Mouse (Mus musculus) erythroblast, embryonic 14.5 days (primary cell): Measurements from ENCODE around the gene Gpd2.

ENCODE experiments used
- GATA1 ChIP-seq: IDR thresholded peaks from 2 replicates; pipeline ENCODE4 v1.6.1; 2012; ENCODE audit warnings: low read length, inconsistent platforms, mixed read lengths
- TAL1 ChIP-seq: IDR thresholded peaks from 3 replicates; pipeline ENCODE4 v1.6.1; 2012; ENCODE audit warnings: low read length, inconsistent platforms, mixed read lengths

GRCm38 (mm10) chr2:57237475-57237919 is at the start of gene Gpd2:
- TF ChIP-seq TAL1: no peak
- no peak for TF ChIP-seq GATA1
